Mouse (Mus musculus): ENCODE data around the gene Fam69b. TPM values are rescaled to one million over a fixed set of nuclear protein-coding genes. Genes with fewer than 3 reads are reported as not detected.

The Fam69b gene
- total and polyA plus RNA-seq, 2 experiments from 2014 or later, result 155 to 261 TPM

DNA sequence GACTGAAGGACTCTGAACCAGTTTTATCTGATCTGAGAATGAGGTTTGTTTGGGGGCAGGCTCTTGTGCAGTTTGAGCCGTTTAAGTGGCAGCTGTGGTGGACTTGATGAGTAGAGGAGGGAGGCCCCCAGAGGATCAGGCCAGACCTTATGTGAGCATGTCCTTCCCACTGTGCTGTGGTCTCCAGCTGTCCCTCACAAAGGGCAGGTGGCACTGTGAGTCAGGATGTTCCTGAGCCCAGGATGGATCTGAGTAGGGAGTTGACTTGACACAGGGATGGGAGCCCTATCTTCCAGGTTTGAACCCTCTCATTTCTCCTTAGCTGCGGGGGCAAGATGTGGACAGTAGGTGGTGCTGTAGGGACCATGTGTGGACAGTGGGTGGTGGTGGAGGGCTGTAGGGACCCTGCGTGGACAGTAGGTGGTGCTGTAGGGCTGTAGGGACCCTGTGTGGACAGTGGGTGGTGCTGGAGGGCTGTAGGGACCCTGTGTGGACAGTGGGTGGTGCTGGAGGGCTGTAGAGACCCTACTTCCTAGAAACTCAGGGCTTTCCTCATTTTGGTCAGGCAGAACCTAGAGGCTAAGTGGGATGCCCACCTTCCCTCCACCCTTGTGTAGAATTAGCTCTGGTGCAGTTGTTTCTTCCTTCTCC is 18.5 kb downstream of the Fam69b start:
- Histone ChIP-seq H3K4me1 (ENCODE audit: insufficient read depth, low read length) (no peaks in the 10 kb centered on the region), H3K9me3 (ENCODE audit: low read length) (no peaks in the 10 kb centered on the region), H3K36me3 (ENCODE audit: insufficient read depth, low read length) (no peaks in the 10 kb centered on the region), H3K27me3 (ENCODE audit: insufficient read depth, low read length) (no peaks in the 10 kb centered on the region), H3K27ac (ENCODE audit: low read depth, low read length) (no peak overlapping the region), H3K9ac (replicated peaks; ENCODE audit: low read length, poor library complexity, severe bottlenecking) (no peak overlapping the region), H3K4me2 (ENCODE audit: low read depth, low read length, poor library complexity, severe bottlenecking) (no peak overlapping the region), H3K4me3 (ENCODE audit: low read depth, low read length) (no peak overlapping the region)
- DNase-seq (ENCODE audit: low spot score) (peak; percentile 95), ATAC-seq (ENCODE audit: low FRiP score) (peak; percentile 95)
- 23% methylated on average over 3 of the region's 3 CpGs for WGBS
- peak; percentile 100 for TF ChIP-seq CTCF (IDR thresholded peaks at IDR 0.05)

GRCm38 (mm10) chr2:26654687-26655086 is 26.4 kb downstream of the Fam69b start:
- Histone ChIP-seq H3K9me3 (ENCODE audit: low read length) (no peaks in the 10 kb centered on the region), H3K27ac (ENCODE audit: low read depth, low read length) (no peak overlapping the region), H3K4me2 (ENCODE audit: low read depth, low read length, poor library complexity, severe bottlenecking) (no peak overlapping the region), H3K27me3 (ENCODE audit: insufficient read depth, low read length) (no peaks in the 10 kb centered on the region), H3K9ac (replicated peaks; ENCODE audit: low read length, poor library complexity, severe bottlenecking) (no peak overlapping the region), H3K36me3 (ENCODE audit: insufficient read depth, low read length) (no peaks in the 10 kb centered on the region), H3K4me3 (ENCODE audit: low read depth, low read length) (no peak overlapping the region), H3K4me1 (ENCODE audit: insufficient read depth, low read length) (no peaks in the 10 kb centered on the region)
- DNase-seq (ENCODE audit: low spot score), result no peak
- WGBS, result 64% methylated on average over 1 of the region's 1 CpGs
- no peak for ATAC-seq (ENCODE audit: low FRiP score)
- no peak for TF ChIP-seq CTCF (IDR thresholded peaks at IDR 0.05)

- H3K9ac ChIP-seq (replicated peaks; ENCODE audit: low read length, poor library complexity, severe bottlenecking), result no peak overlapping the region
- no peak for ATAC-seq (ENCODE audit: low FRiP score)
- no peak overlapping the region for H3K4me2 ChIP-seq (ENCODE audit: low read depth, low read length, poor library complexity, severe bottlenecking)
- H3K4me1 ChIP-seq (ENCODE audit: insufficient read depth, low read length), result no peaks in the 10 kb centered on the region
- no peak overlapping the region for H3K27ac ChIP-seq (ENCODE audit: low read depth, low read length)
- TF ChIP-seq CTCF (IDR thresholded peaks at IDR 0.05), result no peak
- H3K9me3 ChIP-seq (ENCODE audit: low read length), result no peaks in the 10 kb centered on the region
- H3K4me3 ChIP-seq (ENCODE audit: low read depth, low read length), result no peak overlapping the region
- no peaks in the 10 kb centered on the region for H3K27me3 ChIP-seq (ENCODE audit: insufficient read depth, low read length)
- WGBS, result 87% methylated on average over 2 of the region's 2 CpGs
- no peaks in the 10 kb centered on the region for H3K36me3 ChIP-seq (ENCODE audit: insufficient read depth, low read length)
- no peak for DNase-seq (ENCODE audit: low spot score)
These were observed 29.2 kb downstream of the Fam69b start for GRCm38 (mm10) chr2:26657426-26657825.

DNA sequence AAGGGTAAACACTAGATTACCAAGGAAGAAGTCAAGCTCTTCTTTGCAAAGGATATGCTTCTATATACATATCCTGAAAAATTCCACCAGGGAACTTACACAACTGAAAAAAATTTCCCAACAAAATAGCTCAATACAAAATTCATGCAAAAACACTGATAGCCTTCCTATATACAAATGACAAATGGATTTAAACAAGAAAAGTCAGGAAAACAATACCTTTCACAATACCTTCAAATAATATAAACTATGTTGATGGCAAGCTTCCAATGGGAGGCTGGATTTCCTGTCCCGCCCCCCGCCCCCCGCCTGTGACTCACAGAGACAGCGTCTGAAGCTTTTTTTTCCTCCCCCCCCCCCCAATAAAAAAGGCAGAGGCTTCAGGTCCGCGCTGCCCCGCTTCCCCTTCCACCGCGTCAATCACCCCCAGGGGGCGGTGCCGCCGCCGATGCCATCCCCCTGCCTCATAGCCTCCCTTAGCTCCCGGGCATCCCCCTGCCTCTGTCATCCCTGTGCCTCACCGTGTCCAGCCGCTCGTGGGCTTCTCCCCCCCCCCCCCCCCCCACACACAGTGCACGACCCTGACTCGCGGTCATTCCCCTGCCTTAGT is 33.0 kb downstream of the Fam69b start:
- TF ChIP-seq CTCF (IDR thresholded peaks at IDR 0.05), result peak; percentile 23; the same call in 1 of the 2 replicates
- DNase-seq (ENCODE audit: low spot score) (peak; percentile 19), ATAC-seq (ENCODE audit: low FRiP score) (peak; percentile 44; the same call in 1 of the 2 replicates)
- peak overlapping the region; percentile 79 for H3K4me2 ChIP-seq (ENCODE audit: low read depth, low read length, poor library complexity, severe bottlenecking)
- H3K9me3 ChIP-seq (ENCODE audit: low read length), result no peaks in the 10 kb centered on the region
- no peaks in the 10 kb centered on the region for H3K36me3 ChIP-seq (ENCODE audit: insufficient read depth, low read length)
- no peak overlapping the region for H3K27ac ChIP-seq (ENCODE audit: low read depth, low read length)
- peak overlapping the region; percentile 73 for H3K9ac ChIP-seq (replicated peaks; ENCODE audit: low read length, poor library complexity, severe bottlenecking)
- 2% methylated on average over 17 of the region's 20 CpGs for WGBS
- peak overlapping the region; percentile 38 for H3K4me3 ChIP-seq (ENCODE audit: low read depth, low read length)
- H3K27me3 ChIP-seq (ENCODE audit: insufficient read depth, low read length), result no peaks in the 10 kb centered on the region
- no peaks in the 10 kb centered on the region for H3K4me1 ChIP-seq (ENCODE audit: insufficient read depth, low read length)

- peak overlapping the region; percentile 79 for H3K4me2 ChIP-seq (ENCODE audit: low read depth, low read length, poor library complexity, severe bottlenecking)
- H3K36me3 ChIP-seq (ENCODE audit: insufficient read depth, low read length), result no peaks in the 10 kb centered on the region
- no peak for ATAC-seq (ENCODE audit: low FRiP score)
- no peaks in the 10 kb centered on the region for H3K4me1 ChIP-seq (ENCODE audit: insufficient read depth, low read length)
- H3K4me3 ChIP-seq (ENCODE audit: low read depth, low read length), result peak overlapping the region; percentile 38
- DNase-seq (ENCODE audit: low spot score), result no peak
- 43% methylated on average over 29 of the region's 29 CpGs for WGBS
- no peaks in the 10 kb centered on the region for H3K27me3 ChIP-seq (ENCODE audit: insufficient read depth, low read length)
- H3K27ac ChIP-seq (ENCODE audit: low read depth, low read length), result no peak overlapping the region
- 0 out of 2 replicates have a peak, but pooled peaks have one; percentile 4 for TF ChIP-seq CTCF (IDR thresholded peaks at IDR 0.05)
- no peaks in the 10 kb centered on the region for H3K9me3 ChIP-seq (ENCODE audit: low read length)
- peak overlapping the region; percentile 73 for H3K9ac ChIP-seq (replicated peaks; ENCODE audit: low read length, poor library complexity, severe bottlenecking)
These were observed 33.7 kb downstream of the Fam69b start for GRCm38 (mm10) chr2:26661768-26662508.

DNA sequence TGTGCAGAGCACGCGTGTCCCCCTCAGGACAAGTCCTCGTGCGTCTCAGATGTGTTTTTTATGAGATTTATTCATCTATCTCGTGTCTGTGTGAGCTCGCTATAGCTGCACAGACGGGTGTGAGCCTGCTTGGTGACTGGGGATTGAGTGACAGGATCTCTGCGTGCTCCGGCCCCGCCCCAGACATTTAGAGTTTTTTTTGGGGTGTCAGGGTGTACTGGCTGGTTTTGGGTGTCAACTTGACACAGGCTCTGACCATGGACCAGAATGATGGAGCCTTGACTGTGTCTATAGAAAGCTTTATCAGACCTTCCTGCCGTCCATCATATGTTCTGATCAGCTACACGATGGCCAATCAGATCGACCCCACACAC is 34.2 kb downstream of the Fam69b start:
- no peak for TF ChIP-seq CTCF (IDR thresholded peaks at IDR 0.05)
- H3K27ac ChIP-seq (ENCODE audit: low read depth, low read length), result no peak overlapping the region
- ATAC-seq (ENCODE audit: low FRiP score), result no peak
- no peaks in the 10 kb centered on the region for H3K27me3 ChIP-seq (ENCODE audit: insufficient read depth, low read length)
- no peaks in the 10 kb centered on the region for H3K9me3 ChIP-seq (ENCODE audit: low read length)
- H3K4me2 ChIP-seq (ENCODE audit: low read depth, low read length, poor library complexity, severe bottlenecking), result no peak overlapping the region
- DNase-seq (ENCODE audit: low spot score), result no peak
- H3K4me1 ChIP-seq (ENCODE audit: insufficient read depth, low read length), result no peaks in the 10 kb centered on the region
- H3K9ac ChIP-seq (replicated peaks; ENCODE audit: low read length, poor library complexity, severe bottlenecking), result no peak overlapping the region
- H3K4me3 ChIP-seq (ENCODE audit: low read depth, low read length), result no peak overlapping the region
- no peaks in the 10 kb centered on the region for H3K36me3 ChIP-seq (ENCODE audit: insufficient read depth, low read length)
- WGBS, result 74% methylated on average over 13 of the region's 13 CpGs

Measured in midbrain, postnatal 0 days (tissue).